Mouse (Mus musculus): Measurements from ENCODE around the gene Ccin.

Ccin gene

GRCm38 (mm10) chr4:43974914-43975616 is 8.2 kb upstream of the Ccin start:
- DNase-seq (ENCODE audit: low read depth, low spot score), result no peak

GRCm38 (mm10) chr4:43976223-43976740 is 7.0 kb upstream of the Ccin start:
- DNase-seq (ENCODE audit: low read depth, low spot score), result no peak

GRCm38 (mm10) chr4:43978521-43979443 is 4.5 kb upstream of the Ccin start:
- no peak for DNase-seq (ENCODE audit: low read depth, low spot score)

- no peak for DNase-seq (ENCODE audit: low read depth, low spot score)
Observed at GRCm38 (mm10) chr4:43979746-43980145, 3.5 kb upstream of the Ccin start.

- no peak for DNase-seq (ENCODE audit: low read depth, low spot score)
Observed at GRCm38 (mm10) chr4:43980236-43980635, 3.0 kb upstream of the Ccin start.

GRCm38 (mm10) chr4:43980846-43981245 is 2.4 kb upstream of the Ccin start:
- DNase-seq (ENCODE audit: low read depth, low spot score), result no peak

- no peak for DNase-seq (ENCODE audit: low read depth, low spot score)
Observed at GRCm38 (mm10) chr4:43981251-43981650, 2.0 kb upstream of the Ccin start.

GRCm38 (mm10) chr4:43982053-43982732 is 1.1 kb upstream of the Ccin start:
- DNase-seq (ENCODE audit: low read depth, low spot score), result peak; percentile 92

- DNase-seq (ENCODE audit: low read depth, low spot score), result no peak
Observed at GRCm38 (mm10) chr4:43983756-43984155, 473 bp downstream of the Ccin start.

- DNase-seq (ENCODE audit: low read depth, low spot score), result no peak
Observed at GRCm38 (mm10) chr4:43984326-43984725, 1.0 kb downstream of the Ccin start.

GRCm38 (mm10) chr4:43988976-43989375 is 5.7 kb downstream of the Ccin start:
- no peak for DNase-seq (ENCODE audit: low read depth, low spot score)

- DNase-seq (ENCODE audit: low read depth, low spot score), result no peak
Observed at GRCm38 (mm10) chr4:43993072-43993471, 9.8 kb downstream of the Ccin start.

- no peak for DNase-seq (ENCODE audit: low read depth, low spot score)
Observed at GRCm38 (mm10) chr4:43994342-43994741, 11.1 kb downstream of the Ccin start.

- DNase-seq (ENCODE audit: low read depth, low spot score), result no peak
Observed at GRCm38 (mm10) chr4:44003622-44004021, 20.3 kb downstream of the Ccin start.

- no peak for DNase-seq (ENCODE audit: low read depth, low spot score)
Observed at GRCm38 (mm10) chr4:44004126-44004525, 20.8 kb downstream of the Ccin start, which contains the start of gene Clta. Gene Clta, plus strand, starts transcription at chr4:44004452.

GRCm38 (mm10) chr4:44004623-44005409 is 21.5 kb downstream of the Ccin start:
- DNase-seq (ENCODE audit: low read depth, low spot score), result no peak

- DNase-seq (ENCODE audit: low read depth, low spot score), result peak; percentile 16
Observed at GRCm38 (mm10) chr4:44010176-44010575, 26.9 kb downstream of the Ccin start.

GRCm38 (mm10) chr4:44010893-44011292 is 27.6 kb downstream of the Ccin start:
- no peak for DNase-seq (ENCODE audit: low read depth, low spot score)

GRCm38 (mm10) chr4:44011799-44012198 is 28.5 kb downstream of the Ccin start:
- DNase-seq (ENCODE audit: low read depth, low spot score), result no peak

GRCm38 (mm10) chr4:44012376-44013367 is 29.4 kb downstream of the Ccin start:
- DNase-seq (ENCODE audit: low read depth, low spot score), result peak; percentile 95
